Mouse (Mus musculus) lung, adult 2 months (tissue): Measurements from ENCODE around the gene Grip2. TPM values are rescaled to one million over a fixed set of nuclear protein-coding genes. Genes with fewer than 3 reads are reported as not detected.

ENCODE experiments used
- DNase-seq: peaks from one replicate; pipeline ENCODE4 v3.0.0; 2022
- H3K4me1 ChIP-seq: fragments of 200-500 bp; 2 replicates; pipeline ENCODE4 v1.6.1; 2011; ENCODE audit warnings: low read length; ENCODE audit not compliant: control insufficient read depth, insufficient read depth
- H3K4me3 ChIP-seq: fragments of 200-500 bp; replicated peaks from 2 replicates; pipeline ENCODE3; 2011; ENCODE audit warnings: low read depth, mild to moderate bottlenecking, control low read depth, low read length; ENCODE audit errors: extremely low read depth
- CTCF ChIP-seq: fragments of 200-500 bp; IDR thresholded peaks from 2 replicates; pipeline ENCODE4 v1.5.1; 2011; ENCODE audit warnings: mild to moderate bottlenecking, low read length, control low read depth; ENCODE audit not compliant: insufficient read depth
- POLR2A ChIP-seq: fragments of 200-500 bp; IDR thresholded peaks from 2 replicates; pipeline ENCODE4 v1.6.1; 2011; ENCODE audit warnings: low read depth, mild to moderate bottlenecking, control low read depth, low read length, borderline replicate concordance; ENCODE audit errors: extremely low read depth
- WGBS: fragments of 180-500 bp; shearing (Covaris S2); methylation state at CpG from one replicate; pipeline ENCODE4 v1.1.7; 2018; 5-methylcytosine and 5-hydroxymethylcytosine counted together
- polyA plus RNA-seq: library from polyadenylated mRNA; depleted of rRNA; stranded (reverse); fragments of >200 nt; gene quantifications from 2 replicates; pipeline ENCODE4 v1.2.3, GENCODE M21; 2012; rRNA removed

The Grip2 gene
- polyA plus RNA-seq, result 1.2 and 2.1 TPM in 2 replicates

GRCm38 (mm10) chr6:91827016-91827570 lies at the start of gene Grip2:
TSS of gene Grip2 (minus strand) at chr6:91827250.
- Histone ChIP-seq H3K4me1 (no peaks in the 10 kb centered on the region), H3K4me3 (no peak within 1 kb of the TSS)
- no peak for TF ChIP-seq POLR2A
- TF ChIP-seq CTCF, result no peak
- DNase-seq, result no peak
- WGBS, result 44% methylated on average over 9 of the region's 11 CpGs

GRCm38 (mm10) chr6:91872781-91873180 lies 45.7 kb upstream of the Grip2 start:
- 44% methylated on average over 2 of the region's 2 CpGs for WGBS
- TF ChIP-seq POLR2A (no peak), CTCF (no peak)
- Histone ChIP-seq H3K4me1 (no peaks in the 10 kb centered on the region), H3K4me3 (no peak overlapping the region)
- DNase-seq, result no peak

- no peak for TF ChIP-seq CTCF
- no peak for TF ChIP-seq POLR2A
- WGBS, result 88% methylated on average over 5 of the region's 5 CpGs
- Histone ChIP-seq H3K4me1 (no peaks in the 10 kb centered on the region), H3K4me3 (no peak overlapping the region)
- DNase-seq, result no peak
These were observed 41.0 kb upstream of the Grip2 start for GRCm38 (mm10) chr6:91868091-91868490.

- Histone ChIP-seq H3K4me1 (no peaks in the 10 kb centered on the region), H3K4me3 (no peak overlapping the region)
- 82% methylated on average over 11 of the region's 11 CpGs for WGBS
- TF ChIP-seq CTCF (no peak), POLR2A (no peak)
- DNase-seq, result no peak
These were observed 38.6 kb upstream of the Grip2 start for GRCm38 (mm10) chr6:91865601-91866000.

- no peak for DNase-seq
- 55% methylated on average over 5 of the region's 5 CpGs for WGBS
- Histone ChIP-seq H3K4me1 (no peaks in the 10 kb centered on the region), H3K4me3 (no peak overlapping the region)
- TF ChIP-seq POLR2A (no peak), CTCF (no peak)
These were observed 37.5 kb upstream of the Grip2 start for GRCm38 (mm10) chr6:91864595-91864994.

GRCm38 (mm10) chr6:91862848-91863247 lies 35.8 kb upstream of the Grip2 start:
- H3K4me3 ChIP-seq, result no peak overlapping the region
- no peaks in the 10 kb centered on the region for H3K4me1 ChIP-seq
- DNase-seq, result no peak
- TF ChIP-seq CTCF (no peak), POLR2A (no peak)

GRCm38 (mm10) chr6:91858339-91858738 lies 31.3 kb upstream of the Grip2 start:
- TF ChIP-seq CTCF (no peak), POLR2A (no peak)
- WGBS, result 51% methylated on average over 5 of the region's 5 CpGs
- Histone ChIP-seq H3K4me1 (no peaks in the 10 kb centered on the region), H3K4me3 (no peak overlapping the region)
- DNase-seq, result no peak

- TF ChIP-seq CTCF, result 0 out of 2 replicates have a peak, but pooled peaks have one; percentile 26
- TF ChIP-seq POLR2A, result no peak
- Histone ChIP-seq H3K4me3 (no peak overlapping the region), H3K4me1 (no peaks in the 10 kb centered on the region)
- DNase-seq, result no peak
- 10% methylated on average over 2 of the region's 2 CpGs for WGBS
These were observed 25.5 kb upstream of the Grip2 start for GRCm38 (mm10) chr6:91852550-91852949.

- no peak for TF ChIP-seq CTCF
- TF ChIP-seq POLR2A, result no peak
These were observed 16.6 kb upstream of the Grip2 start for GRCm38 (mm10) chr6:91843628-91844153.

GRCm38 (mm10) chr6:91842897-91843627 lies 16.0 kb upstream of the Grip2 start:
- no peak for TF ChIP-seq CTCF
- TF ChIP-seq POLR2A, result no peak
- no peak for DNase-seq
- no peaks in the 10 kb centered on the region for H3K4me1 ChIP-seq
- WGBS, result 4% methylated on average over 46 of the region's 46 CpGs
- H3K4me3 ChIP-seq, result no peak overlapping the region

More at GRCm38 (mm10) chr6:91843628-91844153, 16.6 kb upstream of the Grip2 start:
- 7% methylated on average over 69 of the region's 69 CpGs for WGBS
- Histone ChIP-seq H3K4me3 (no peak overlapping the region), H3K4me1 (no peaks in the 10 kb centered on the region)
- DNase-seq, result no peak
